Mouse (Mus musculus): ENCODE data around the gene Qtrt1. TPM values are rescaled to one million over a fixed set of nuclear protein-coding genes. Genes with fewer than 3 reads are reported as not detected.

Qtrt1 gene
- polyA plus RNA-seq, 1 experiment from 2014 or later, result 46.8 TPM

DNA sequence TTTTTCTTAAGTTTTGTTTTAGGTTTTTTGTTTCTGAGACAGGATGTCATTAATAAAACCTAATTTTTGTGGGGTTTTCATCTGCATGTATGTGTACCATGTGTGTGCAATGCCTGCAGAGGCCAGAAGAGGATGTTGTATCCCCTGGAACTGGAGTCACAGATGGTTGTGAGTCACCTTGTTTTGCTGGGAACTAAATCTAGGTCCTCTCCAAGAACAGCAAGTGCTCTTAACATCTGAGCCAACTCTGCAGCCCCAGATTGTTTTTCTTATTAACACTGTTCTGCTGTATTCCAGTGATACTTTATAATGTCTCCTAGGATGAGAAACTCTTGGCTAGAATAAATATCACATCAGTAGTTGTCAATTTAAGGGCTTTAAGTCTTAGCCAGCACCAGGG is 30.8 kb upstream of the Qtrt1 start:
- H3K36me3 ChIP-seq (ENCODE audit: control insufficient read depth, insufficient read depth, low read length), result no peaks in the 10 kb centered on the region
- no peaks in the 10 kb centered on the region for H3K9me3 ChIP-seq (ENCODE audit: control insufficient read depth, low read length)
- no peak overlapping the region for H3K27ac ChIP-seq (ENCODE audit: low read depth, low read length)
- H3K4me3 ChIP-seq (ENCODE audit: low read depth, low read length), result no peak overlapping the region
- H3K27me3 ChIP-seq (ENCODE audit: control insufficient read depth, insufficient read depth, low read length), result no peaks in the 10 kb centered on the region
- DNase-seq (ENCODE audit: low spot score, missing footprints), result no peak
- H3K9ac ChIP-seq (ENCODE audit: low read length), result no peak overlapping the region
- no peak overlapping the region for H3K4me2 ChIP-seq
- no peaks in the 10 kb centered on the region for H3K4me1 ChIP-seq (ENCODE audit: control insufficient read depth, insufficient read depth, low read length)
- no peak for ATAC-seq (ENCODE audit: low FRiP score)

DNA sequence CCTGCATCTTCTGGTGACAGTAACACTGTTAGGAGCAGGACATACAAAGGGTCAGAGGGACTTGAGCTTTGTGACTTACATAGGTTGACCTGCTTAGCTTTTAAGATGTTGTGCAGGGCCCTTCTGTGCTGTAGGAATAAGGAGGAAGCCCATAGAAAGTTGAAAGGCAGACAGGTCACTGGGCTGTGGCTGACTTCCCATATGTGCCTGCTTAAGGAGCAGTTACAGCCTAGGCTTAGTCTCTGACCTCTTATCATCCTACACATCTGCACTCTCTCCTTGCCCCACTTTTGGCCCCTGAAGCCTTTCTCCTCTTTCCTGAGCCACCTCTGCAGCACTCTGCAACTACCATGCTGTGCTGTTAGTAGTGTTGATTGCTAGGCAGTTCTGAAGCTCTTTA is 27.7 kb upstream of the Qtrt1 start:
- ATAC-seq (ENCODE audit: low FRiP score) (no peak), DNase-seq (ENCODE audit: low spot score, missing footprints) (no peak)
- no peak overlapping the region for H3K9ac ChIP-seq (ENCODE audit: low read length)
- H3K4me3 ChIP-seq (ENCODE audit: low read depth, low read length), result no peak overlapping the region
- H3K27me3 ChIP-seq (ENCODE audit: control insufficient read depth, insufficient read depth, low read length), result no peaks in the 10 kb centered on the region
- H3K27ac ChIP-seq (ENCODE audit: low read depth, low read length), result no peak overlapping the region
- H3K36me3 ChIP-seq (ENCODE audit: control insufficient read depth, insufficient read depth, low read length), result 0 out of 2 replicates have a peak, but pooled peaks cover 5% of the 10 kb centered on the region
- H3K4me1 ChIP-seq (ENCODE audit: control insufficient read depth, insufficient read depth, low read length), result no peaks in the 10 kb centered on the region
- H3K4me2 ChIP-seq, result no peak overlapping the region
- H3K9me3 ChIP-seq (ENCODE audit: control insufficient read depth, low read length), result no peaks in the 10 kb centered on the region

DNA sequence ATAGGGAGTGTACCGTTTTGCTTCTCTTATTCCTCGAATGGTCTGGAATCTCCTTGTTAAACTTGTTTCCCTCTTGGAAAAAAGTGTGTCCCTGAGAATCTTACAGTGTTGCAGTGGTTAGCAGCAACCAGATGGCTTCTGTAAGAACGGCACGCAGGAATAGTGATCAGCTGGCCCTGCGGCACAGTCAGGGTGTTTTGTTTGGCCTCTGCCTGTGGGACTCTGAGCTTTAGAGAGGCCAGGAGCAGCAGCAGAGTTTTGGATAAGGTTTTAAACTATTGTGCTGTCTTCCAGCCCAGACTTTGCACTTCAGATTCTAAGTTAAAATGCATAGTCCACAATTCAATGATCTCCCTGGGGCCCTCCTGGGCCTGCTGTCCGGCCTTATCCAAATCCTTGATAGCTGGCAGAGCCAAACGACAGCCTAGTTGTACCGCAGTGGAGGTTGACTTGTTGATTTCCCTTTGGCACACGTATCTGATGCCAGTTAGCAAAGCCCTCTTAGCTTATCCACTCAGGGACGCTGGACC is 18.9 kb upstream of the Qtrt1 start:
- Histone ChIP-seq H3K36me3 (ENCODE audit: control insufficient read depth, insufficient read depth, low read length) (peaks cover 56% of the 10 kb centered on the region), H3K27me3 (ENCODE audit: control insufficient read depth, insufficient read depth, low read length) (no peaks in the 10 kb centered on the region), H3K4me3 (ENCODE audit: low read depth, low read length) (no peak overlapping the region), H3K27ac (ENCODE audit: low read depth, low read length) (no peak overlapping the region), H3K4me2 (no peak overlapping the region), H3K9ac (ENCODE audit: low read length) (no peak overlapping the region), H3K4me1 (ENCODE audit: control insufficient read depth, insufficient read depth, low read length) (no peaks in the 10 kb centered on the region), H3K9me3 (ENCODE audit: control insufficient read depth, low read length) (no peaks in the 10 kb centered on the region)
- WGBS, result 90% methylated on average over 10 of the region's 10 CpGs
- ATAC-seq (ENCODE audit: low FRiP score) (no peak), DNase-seq (ENCODE audit: low spot score, missing footprints) (no peak)

DNA sequence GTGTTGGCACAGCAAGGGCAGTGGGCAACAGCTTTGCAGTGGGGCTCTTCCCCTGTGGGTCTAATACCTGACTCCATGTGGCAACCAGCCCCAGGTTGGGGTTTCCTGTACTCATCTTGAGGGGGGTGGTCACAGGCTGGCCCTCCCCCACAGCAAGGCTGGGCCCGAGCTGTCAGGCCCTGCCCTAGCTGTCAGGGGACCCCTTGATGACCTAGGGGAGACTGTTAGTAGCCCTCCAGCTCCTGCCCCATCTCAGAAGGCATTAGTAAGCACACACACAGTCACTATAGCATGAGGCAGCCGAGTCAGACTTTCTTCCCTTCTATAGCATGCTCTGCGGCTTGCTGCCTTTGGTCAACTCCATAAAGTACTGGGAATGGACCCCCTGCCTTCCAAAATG is 15.9 kb upstream of the Qtrt1 start:
- no peaks in the 10 kb centered on the region for H3K9me3 ChIP-seq (ENCODE audit: control insufficient read depth, low read length)
- H3K4me3 ChIP-seq (ENCODE audit: low read depth, low read length), result no peak overlapping the region
- H3K27me3 ChIP-seq (ENCODE audit: control insufficient read depth, insufficient read depth, low read length), result no peaks in the 10 kb centered on the region
- DNase-seq (ENCODE audit: low spot score, missing footprints) (no peak), ATAC-seq (ENCODE audit: low FRiP score) (no peak)
- H3K27ac ChIP-seq (ENCODE audit: low read depth, low read length), result no peak overlapping the region
- 89% methylated on average over 3 of the region's 3 CpGs for WGBS
- H3K36me3 ChIP-seq (ENCODE audit: control insufficient read depth, insufficient read depth, low read length), result peaks cover 59% of the 10 kb centered on the region
- H3K4me2 ChIP-seq, result no peak overlapping the region
- H3K9ac ChIP-seq (ENCODE audit: low read length), result no peak overlapping the region
- H3K4me1 ChIP-seq (ENCODE audit: control insufficient read depth, insufficient read depth, low read length), result no peaks in the 10 kb centered on the region

DNA sequence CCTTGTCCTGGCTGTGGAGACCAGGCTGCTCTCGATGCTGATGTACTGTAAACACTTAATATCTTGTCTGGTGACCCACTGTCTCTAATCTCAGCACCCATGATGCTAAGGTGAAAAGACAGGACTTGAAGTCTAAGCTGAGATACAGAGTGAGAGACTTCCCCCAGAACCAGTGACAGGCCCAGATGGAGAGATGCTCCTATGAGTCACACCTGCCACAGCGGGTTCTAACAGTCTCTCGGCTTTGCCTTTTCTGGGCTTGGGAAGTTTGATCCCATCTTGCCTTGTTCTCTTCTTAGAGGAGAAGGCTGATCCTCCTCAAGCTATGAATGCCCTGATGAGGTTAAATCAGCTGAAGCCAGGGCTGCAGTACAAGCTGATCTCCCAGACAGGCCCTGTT is 14.5 kb upstream of the Qtrt1 start:
- Histone ChIP-seq H3K4me3 (ENCODE audit: low read depth, low read length) (no peak overlapping the region), H3K4me2 (no peak overlapping the region), H3K27me3 (ENCODE audit: control insufficient read depth, insufficient read depth, low read length) (no peaks in the 10 kb centered on the region), H3K9ac (ENCODE audit: low read length) (no peak overlapping the region), H3K36me3 (ENCODE audit: control insufficient read depth, insufficient read depth, low read length) (peaks cover 61% of the 10 kb centered on the region), H3K4me1 (ENCODE audit: control insufficient read depth, insufficient read depth, low read length) (no peaks in the 10 kb centered on the region), H3K27ac (ENCODE audit: low read depth, low read length) (no peak overlapping the region), H3K9me3 (ENCODE audit: control insufficient read depth, low read length) (no peaks in the 10 kb centered on the region)
- 96% methylated on average over 3 of the region's 3 CpGs for WGBS
- no peak for ATAC-seq (ENCODE audit: low FRiP score)
- DNase-seq (ENCODE audit: low spot score, missing footprints), result no peak

DNA sequence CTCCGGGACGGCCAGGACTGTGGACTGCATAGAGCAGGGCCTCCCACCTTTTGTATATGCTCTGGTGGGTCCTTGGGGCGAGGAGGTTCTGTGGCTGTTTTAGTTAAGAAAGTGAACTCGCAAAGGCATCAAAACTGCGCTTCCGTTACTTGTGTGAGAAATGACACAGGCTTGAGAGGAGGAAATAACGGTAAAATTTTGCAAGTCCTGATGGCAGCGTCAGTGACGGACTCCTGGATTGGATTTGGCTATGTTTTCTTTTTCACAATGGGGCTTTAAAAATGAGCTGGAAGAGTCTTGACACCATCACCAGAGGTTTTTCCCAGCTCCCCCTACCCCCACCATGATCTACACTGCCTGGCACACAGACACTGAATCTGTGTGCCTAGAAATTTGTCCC is 10.6 kb upstream of the Qtrt1 start:
- H3K4me1 ChIP-seq (ENCODE audit: control insufficient read depth, insufficient read depth, low read length), result no peaks in the 10 kb centered on the region
- H3K9ac ChIP-seq (ENCODE audit: low read length), result no peak overlapping the region
- WGBS, result 94% methylated on average over 9 of the region's 9 CpGs
- H3K4me3 ChIP-seq (ENCODE audit: low read depth, low read length), result no peak overlapping the region
- no peaks in the 10 kb centered on the region for H3K27me3 ChIP-seq (ENCODE audit: control insufficient read depth, insufficient read depth, low read length)
- no peak for ATAC-seq (ENCODE audit: low FRiP score)
- H3K4me2 ChIP-seq, result no peak overlapping the region
- peaks cover 60% of the 10 kb centered on the region for H3K36me3 ChIP-seq (ENCODE audit: control insufficient read depth, insufficient read depth, low read length)
- H3K27ac ChIP-seq (ENCODE audit: low read depth, low read length), result no peak overlapping the region
- no peaks in the 10 kb centered on the region for H3K9me3 ChIP-seq (ENCODE audit: control insufficient read depth, low read length)
- no peak for DNase-seq (ENCODE audit: low spot score, missing footprints)

DNA sequence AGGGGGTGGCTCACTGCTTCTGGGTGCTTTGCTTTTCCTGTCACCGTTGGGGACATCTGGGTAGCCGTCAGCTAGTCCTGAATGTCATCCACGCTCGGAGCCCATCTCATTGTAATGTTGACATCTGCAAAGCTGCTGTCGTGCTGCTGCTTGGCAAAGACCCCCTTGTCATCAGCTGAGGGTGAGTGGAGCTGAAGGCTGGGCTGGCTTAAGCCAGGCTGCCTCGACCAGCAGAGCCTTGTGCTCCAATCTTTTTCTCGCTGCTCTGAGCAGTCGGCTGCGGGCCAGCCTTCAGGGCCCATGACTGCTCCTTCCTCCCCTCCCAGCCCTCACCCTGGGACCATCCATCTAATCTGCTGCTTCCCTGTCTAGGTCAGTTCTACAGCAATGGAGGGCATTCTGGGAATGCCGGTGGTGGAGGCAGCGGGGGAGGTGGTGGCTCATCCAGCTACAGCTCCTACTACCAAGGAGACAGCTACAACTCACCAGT is 8.8 kb upstream of the Qtrt1 start:
- ATAC-seq (ENCODE audit: low FRiP score), result no peak
- Histone ChIP-seq H3K4me2 (no peak overlapping the region), H3K36me3 (ENCODE audit: control insufficient read depth, insufficient read depth, low read length) (peaks cover 55% of the 10 kb centered on the region), H3K9ac (ENCODE audit: low read length) (no peak overlapping the region), H3K4me3 (ENCODE audit: low read depth, low read length) (no peak overlapping the region), H3K27me3 (ENCODE audit: control insufficient read depth, insufficient read depth, low read length) (no peaks in the 10 kb centered on the region), H3K27ac (ENCODE audit: low read depth, low read length) (no peak overlapping the region), H3K9me3 (ENCODE audit: control insufficient read depth, low read length) (no peaks in the 10 kb centered on the region), H3K4me1 (ENCODE audit: control insufficient read depth, insufficient read depth, low read length) (no peaks in the 10 kb centered on the region)
- WGBS, result 91% methylated on average over 11 of the region's 11 CpGs
- DNase-seq (ENCODE audit: low spot score, missing footprints), result no peak

DNA sequence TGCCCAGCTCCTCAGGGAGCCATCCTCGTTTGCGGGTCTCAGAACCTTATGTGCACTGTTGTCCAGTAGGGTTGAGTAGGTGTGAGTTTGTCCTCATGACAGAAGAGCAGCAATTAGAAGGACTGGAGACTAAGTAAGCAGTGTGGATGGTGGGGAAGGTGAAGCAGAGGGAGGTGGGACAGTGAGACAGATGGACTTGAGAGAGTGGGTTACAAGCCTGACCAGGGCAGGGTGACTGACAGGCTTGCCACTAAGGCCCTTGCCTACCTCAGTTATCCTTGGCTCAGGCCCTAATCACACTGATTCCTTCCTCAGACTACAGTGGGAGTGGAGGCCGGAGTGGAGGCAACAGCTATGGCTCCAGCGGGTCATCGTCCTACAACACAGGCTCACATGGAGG is 7.9 kb upstream of the Qtrt1 start:
- ATAC-seq (ENCODE audit: low FRiP score) (no peak), DNase-seq (ENCODE audit: low spot score, missing footprints) (no peak)
- H3K4me1 ChIP-seq (ENCODE audit: control insufficient read depth, insufficient read depth, low read length), result no peaks in the 10 kb centered on the region
- no peak overlapping the region for H3K4me2 ChIP-seq
- 95% methylated on average over 5 of the region's 5 CpGs for whole genome bisulfite sequencing
- no peak overlapping the region for H3K9ac ChIP-seq (ENCODE audit: low read length)
- H3K9me3 ChIP-seq (ENCODE audit: control insufficient read depth, low read length), result no peaks in the 10 kb centered on the region
- H3K27ac ChIP-seq (ENCODE audit: low read depth, low read length), result no peak overlapping the region
- no peak overlapping the region for H3K4me3 ChIP-seq (ENCODE audit: low read depth, low read length)
- H3K27me3 ChIP-seq (ENCODE audit: control insufficient read depth, insufficient read depth, low read length), result no peaks in the 10 kb centered on the region
- H3K36me3 ChIP-seq (ENCODE audit: control insufficient read depth, insufficient read depth, low read length), result peaks cover 52% of the 10 kb centered on the region

DNA sequence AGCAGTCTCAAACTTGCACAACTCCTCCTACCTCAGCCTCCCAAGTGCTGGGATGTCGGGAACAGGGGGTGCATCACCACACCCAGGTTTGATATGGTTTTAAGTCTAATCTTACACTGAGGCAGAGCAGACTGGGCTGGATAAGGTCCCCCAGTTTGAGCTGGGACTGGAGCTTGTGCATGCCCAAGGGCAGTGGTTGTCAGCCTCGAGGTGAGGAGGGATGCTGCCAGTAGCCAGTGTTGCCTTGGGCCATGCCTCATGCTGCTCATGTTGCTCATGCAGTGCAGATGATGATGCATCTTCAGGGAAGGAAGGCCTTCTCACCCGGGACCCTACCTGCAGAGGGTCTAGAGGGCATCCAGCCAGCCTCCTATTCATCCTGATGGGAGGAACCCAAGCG is 6.1 kb upstream of the Qtrt1 start:
- Histone ChIP-seq H3K27ac (ENCODE audit: low read depth, low read length) (no peak overlapping the region), H3K36me3 (ENCODE audit: control insufficient read depth, insufficient read depth, low read length) (peaks cover 45% of the 10 kb centered on the region), H3K4me3 (ENCODE audit: low read depth, low read length) (no peak overlapping the region), H3K27me3 (ENCODE audit: control insufficient read depth, insufficient read depth, low read length) (no peaks in the 10 kb centered on the region), H3K9ac (ENCODE audit: low read length) (no peak overlapping the region), H3K4me2 (no peak overlapping the region), H3K9me3 (ENCODE audit: control insufficient read depth, low read length) (no peaks in the 10 kb centered on the region), H3K4me1 (ENCODE audit: control insufficient read depth, insufficient read depth, low read length) (no peaks in the 10 kb centered on the region)
- DNase-seq (ENCODE audit: low spot score, missing footprints), result no peak
- ATAC-seq (ENCODE audit: low FRiP score), result no peak
- WGBS, result 92% methylated on average over 4 of the region's 4 CpGs

DNA sequence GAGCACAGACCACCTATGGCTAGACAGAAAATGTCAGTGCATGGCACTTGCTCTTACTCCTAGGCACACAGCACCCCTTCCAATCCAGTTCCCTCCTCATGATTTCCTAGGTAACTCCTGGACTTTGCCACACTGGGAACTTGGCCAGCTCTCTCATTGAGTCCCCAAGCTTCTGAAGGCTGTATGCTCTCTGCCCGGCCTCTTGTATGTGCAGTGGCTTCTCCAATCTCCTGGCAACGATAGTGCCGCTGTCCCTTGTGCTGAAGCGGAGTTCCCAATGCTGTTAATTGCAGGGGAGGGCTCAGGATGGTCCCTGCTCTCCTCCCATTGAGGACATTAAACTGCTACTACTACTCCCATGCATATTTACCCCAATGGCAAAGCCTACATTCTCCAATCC is 3.7 kb upstream of the Qtrt1 start:
- H3K4me2 ChIP-seq, result no peak overlapping the region
- H3K9me3 ChIP-seq (ENCODE audit: control insufficient read depth, low read length), result no peaks in the 10 kb centered on the region
- DNase-seq (ENCODE audit: low spot score, missing footprints), result no peak
- H3K4me1 ChIP-seq (ENCODE audit: control insufficient read depth, insufficient read depth, low read length), result peaks cover 4% of the 10 kb centered on the region; the same call in 1 of the 2 replicates
- no peak overlapping the region for H3K9ac ChIP-seq (ENCODE audit: low read length)
- H3K27ac ChIP-seq (ENCODE audit: low read depth, low read length), result no peak overlapping the region
- no peaks in the 10 kb centered on the region for H3K27me3 ChIP-seq (ENCODE audit: control insufficient read depth, insufficient read depth, low read length)
- ATAC-seq (ENCODE audit: low FRiP score), result no peak
- H3K4me3 ChIP-seq (ENCODE audit: low read depth, low read length), result no peak overlapping the region
- peaks cover 31% of the 10 kb centered on the region for H3K36me3 ChIP-seq (ENCODE audit: control insufficient read depth, insufficient read depth, low read length)
- 27% methylated on average over 4 of the region's 4 CpGs for WGBS

Data from midbrain, embryonic 11.5 days (tissue).